Mouse (Mus musculus) C2C12 (cell line): ENCODE measurements around the gene Zfp866. TPM values are rescaled to one million over a fixed set of nuclear protein-coding genes. Genes with fewer than 3 reads are reported as not detected.

Source experiments
- H3K27me3 ChIP-seq: one replicate; pipeline ENCODE4 v1.6.1; 2011; ENCODE audit not compliant: control insufficient read depth, insufficient read depth, insufficient read length
- H3K36me3 ChIP-seq: one replicate; pipeline ENCODE4 v1.6.1; 2011; ENCODE audit not compliant: control insufficient read depth, insufficient read depth
- H3K4me3 ChIP-seq: one replicate; pipeline ENCODE4 v1.5.1; 2011; ENCODE audit warnings: mild to moderate bottlenecking, control low read depth; ENCODE audit not compliant: poor library complexity, insufficient read depth, severe bottlenecking
- H3K79me2 ChIP-seq: one replicate; pipeline ENCODE4 v1.6.1; 2011; ENCODE audit not compliant: control insufficient read depth, insufficient read depth
- H3K79me3 ChIP-seq: one replicate; pipeline ENCODE4 v1.6.1; 2011; ENCODE audit warnings: low read depth, control low read depth
- H3ac ChIP-seq: one replicate; pipeline ENCODE3; 2011; ENCODE audit warnings: low read depth; ENCODE audit not compliant: control insufficient read depth, insufficient read length
- CEBPB ChIP-seq: IDR thresholded peaks from one replicate; pipeline ENCODE4 v1.6.1; 2011; ENCODE audit warnings: low read depth, mild to moderate bottlenecking, control low read depth, moderate library complexity
- CTCF ChIP-seq: IDR thresholded peaks from one replicate; pipeline ENCODE4 v1.5.1; 2011; ENCODE audit not compliant: control insufficient read depth, insufficient read depth, insufficient read length
- FOSL1 ChIP-seq: IDR thresholded peaks from one replicate; pipeline ENCODE4 v1.8.0; 2011; ENCODE audit warnings: mild to moderate bottlenecking, low read length; ENCODE audit not compliant: poor library complexity, insufficient read depth, severe bottlenecking
- MAX ChIP-seq: IDR thresholded peaks from one replicate; pipeline ENCODE4 v1.6.1; 2011; ENCODE audit warnings: mild to moderate bottlenecking, control low read depth
- MYOD1 ChIP-seq: IDR thresholded peaks from one replicate; pipeline ENCODE4 v1.6.1; 2011; ENCODE audit warnings: low read depth; ENCODE audit not compliant: control insufficient read depth, insufficient read length
- MYOG ChIP-seq: IDR thresholded peaks from one replicate; pipeline ENCODE4 v1.6.1; 2011; ENCODE audit not compliant: control insufficient read depth, insufficient read length; ENCODE audit errors: extremely low read depth
- USF1 ChIP-seq: IDR thresholded peaks from one replicate; pipeline ENCODE4 v1.6.1; 2011; ENCODE audit warnings: low read depth, mild to moderate bottlenecking, control low read depth, moderate library complexity
- polyA plus RNA-seq: library from polyadenylated mRNA; unstranded; fragments of >200 nt; fragmentation: generic; extraction: Trizol; gene quantifications from one replicate; pipeline ENCODE4 v1.2.1, GENCODE M21; 2012; ENCODE audit warnings: missing spikeins

Zfp866 gene
- polyA plus RNA-seq, 1 experiment = 3.9 TPM

DNA sequence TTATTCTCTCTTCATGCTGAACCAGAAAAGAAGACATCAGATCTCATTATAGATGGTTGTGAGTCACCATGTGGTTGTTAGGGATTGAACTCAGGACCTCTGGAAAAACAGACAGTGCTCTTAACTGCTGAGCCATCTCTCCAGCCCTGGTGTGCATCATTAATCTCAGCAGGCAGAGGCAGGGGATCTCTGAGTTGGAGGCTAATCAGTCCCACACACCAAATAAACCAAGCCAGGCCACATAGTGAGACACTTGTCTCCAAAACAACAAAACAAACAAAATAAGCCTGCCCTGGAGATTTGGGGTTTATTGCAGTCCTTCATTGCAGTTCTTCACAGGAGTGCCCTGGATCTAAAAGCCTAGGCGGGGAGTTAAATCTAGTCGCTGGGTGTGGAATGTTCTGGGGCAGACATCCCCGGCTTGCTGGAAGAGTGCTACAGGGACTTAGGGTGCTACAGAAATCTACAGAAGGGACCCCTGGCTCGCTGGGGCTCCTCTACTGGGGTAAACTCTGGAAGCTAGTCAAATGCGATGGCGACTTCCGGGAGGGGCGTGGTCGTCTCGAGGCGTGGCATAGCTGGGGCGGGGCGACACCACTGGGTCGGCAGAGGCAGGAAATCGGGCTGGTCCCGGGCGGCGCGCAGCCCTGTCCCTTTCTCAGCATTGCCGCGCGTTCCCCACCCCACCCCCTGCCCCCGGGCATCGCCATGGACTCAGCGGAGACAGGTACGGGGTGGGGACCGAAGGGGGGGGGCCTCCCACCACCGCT lies 17.3 kb upstream of the Zfp866 start, which contains the start of gene Gmip:
Gmip (plus strand) TSS at position 586 of the 770 bp plus-strand sequence.
- Histone ChIP-seq H3ac (peak within 1 kb of the TSS; percentile 43), H3K27me3 (no peaks in the 10 kb centered on the region), H3K79me3 (no peaks in the 10 kb centered on the region), H3K36me3 (peaks cover 55% of the 10 kb centered on the region), H3K79me2 (no peaks in the 10 kb centered on the region), H3K4me3 (peak within 1 kb of the TSS; percentile 44)
- no peak for TF ChIP-seq FOSL1

DNA sequence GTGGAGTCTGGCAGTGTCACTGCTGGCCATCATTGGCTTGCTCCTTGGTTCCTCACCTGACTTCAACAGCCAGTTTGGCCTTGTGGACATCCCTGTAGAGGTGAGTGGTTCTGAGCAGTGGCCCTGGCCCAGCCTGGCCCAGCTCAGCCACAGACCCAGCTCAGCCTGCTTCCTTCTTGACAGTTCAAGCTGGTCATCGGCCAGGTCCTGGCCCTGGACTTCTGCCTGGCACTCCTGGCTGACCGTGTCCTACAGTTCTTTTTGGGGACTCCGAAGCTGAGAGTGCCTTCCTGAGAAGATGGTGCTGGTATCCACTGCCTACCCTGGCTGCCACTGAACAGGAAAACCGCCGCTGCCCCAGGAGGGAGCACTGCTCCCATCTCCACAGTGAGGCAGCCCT lies 16.3 kb upstream of the Zfp866 start:
- H3K4me3 ChIP-seq = no peak overlapping the region
- H3K27me3 ChIP-seq = no peaks in the 10 kb centered on the region
- H3K79me3 ChIP-seq = no peaks in the 10 kb centered on the region
- no peaks in the 10 kb centered on the region for H3K79me2 ChIP-seq
- peaks cover 66% of the 10 kb centered on the region for H3K36me3 ChIP-seq
- TF ChIP-seq MAX (no peak), MYOG (no peak), CTCF (no peak), CEBPB (no peak), MYOD1 (no peak), USF1 (no peak), FOSL1 (no peak)
- H3ac ChIP-seq = no peak overlapping the region

- Histone ChIP-seq H3K36me3 (peaks cover 79% of the 10 kb centered on the region), H3K79me2 (no peaks in the 10 kb centered on the region), H3ac (no peak overlapping the region), H3K27me3 (no peaks in the 10 kb centered on the region), H3K4me3 (no peak overlapping the region), H3K79me3 (no peaks in the 10 kb centered on the region)
- TF ChIP-seq MAX (no peak), MYOG (no peak), CEBPB (no peak), USF1 (no peak), FOSL1 (no peak), MYOD1 (no peak), CTCF (no peak)
Observed at GRCm38 (mm10) chr8:69805491-69805890, 14.5 kb upstream of the Zfp866 start.

- no peaks in the 10 kb centered on the region for H3K27me3 ChIP-seq
- H3K4me3 ChIP-seq = no peak overlapping the region
- H3K79me3 ChIP-seq = no peaks in the 10 kb centered on the region
- no peaks in the 10 kb centered on the region for H3K79me2 ChIP-seq
- TF ChIP-seq MAX = no peak
- no peak for TF ChIP-seq CEBPB
- no peak for TF ChIP-seq USF1
- TF ChIP-seq FOSL1 = no peak
- TF ChIP-seq MYOD1 = no peak
- no peak for TF ChIP-seq MYOG
- TF ChIP-seq CTCF = no peak
- no peak overlapping the region for H3ac ChIP-seq
- H3K36me3 ChIP-seq = peaks cover 79% of the 10 kb centered on the region
Observed at GRCm38 (mm10) chr8:69805086-69805485, 14.1 kb upstream of the Zfp866 start.

DNA sequence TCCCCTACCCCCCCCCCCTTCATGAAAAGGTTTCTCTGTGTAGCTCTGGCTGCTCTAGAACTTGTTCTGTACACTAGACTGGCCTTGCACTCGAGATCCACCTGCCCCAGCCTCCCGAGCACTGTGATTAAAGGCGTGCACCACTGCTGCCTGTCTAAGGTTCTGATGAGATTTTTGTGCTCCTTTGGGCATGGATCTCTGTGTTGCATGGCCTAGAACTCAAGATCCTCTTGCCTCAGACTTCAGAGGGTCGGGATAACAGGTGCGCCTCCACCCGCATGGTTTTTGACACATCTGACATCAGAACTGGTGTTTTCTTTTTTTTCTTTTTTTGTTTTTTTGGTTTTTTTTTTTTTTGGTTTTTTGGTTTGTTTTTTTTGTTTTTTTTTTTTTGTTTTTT lies 13.6 kb upstream of the Zfp866 start:
- H3K27me3 ChIP-seq = no peaks in the 10 kb centered on the region
- TF ChIP-seq USF1 = no peak
- no peak for TF ChIP-seq CTCF
- no peak for TF ChIP-seq MYOG
- TF ChIP-seq CEBPB = no peak
- TF ChIP-seq MYOD1 = no peak
- no peak for TF ChIP-seq MAX
- no peaks in the 10 kb centered on the region for H3K79me3 ChIP-seq
- H3K36me3 ChIP-seq = peaks cover 83% of the 10 kb centered on the region
- no peak overlapping the region for H3K4me3 ChIP-seq
- H3K79me2 ChIP-seq = no peaks in the 10 kb centered on the region
- H3ac ChIP-seq = no peak overlapping the region

DNA sequence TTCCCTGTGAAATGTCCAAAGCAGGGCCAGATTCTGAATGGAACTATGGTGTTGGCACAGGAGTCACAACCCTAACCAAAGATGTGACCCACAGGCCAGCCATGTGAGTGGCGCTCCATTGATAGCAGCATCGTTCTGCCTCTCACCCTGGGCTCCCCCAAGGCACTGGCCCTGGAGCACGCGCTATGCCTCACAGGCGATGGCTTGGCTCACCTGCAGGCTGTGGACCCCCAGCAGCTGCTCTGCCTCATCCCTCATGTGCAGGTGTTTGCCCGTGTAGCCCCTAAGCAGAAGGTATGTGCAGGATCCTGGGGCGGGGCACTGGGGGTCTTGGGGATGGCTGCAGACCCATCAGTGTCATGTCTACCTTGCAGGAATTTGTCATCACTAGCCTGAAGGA lies 12.4 kb upstream of the Zfp866 start:
- no peak overlapping the region for H3K4me3 ChIP-seq
- H3K79me2 ChIP-seq = no peaks in the 10 kb centered on the region
- TF ChIP-seq MAX (no peak), MYOG (no peak)
- H3ac ChIP-seq = no peak overlapping the region
- no peaks in the 10 kb centered on the region for H3K27me3 ChIP-seq
- peaks cover 93% of the 10 kb centered on the region for H3K36me3 ChIP-seq
- H3K79me3 ChIP-seq = no peaks in the 10 kb centered on the region
